Mouse (Mus musculus) E14TG2a.4 (cell line): ENCODE results near the gene Btd.

ENCODE experiments used
- H3K27me3 ChIP-seq: 2 replicates; pipeline ENCODE4 v1.6.1; 2014; ENCODE audit warnings: low read length, control low read depth; ENCODE audit not compliant: insufficient read depth
- H3K36me3 ChIP-seq: 2 replicates; pipeline ENCODE4 v1.6.1; 2014; ENCODE audit warnings: low read length, control low read depth; ENCODE audit not compliant: insufficient read depth
- H3K4me1 ChIP-seq: replicated peaks from 2 replicates; pipeline ENCODE4 v1.6.1; 2014; ENCODE audit warnings: low read depth, low read length, control low read depth
- H3K4me3 ChIP-seq: replicated peaks from 2 replicates; pipeline ENCODE4 v1.5.1; 2014; ENCODE audit warnings: mild to moderate bottlenecking, low read length
- H3K9me3 ChIP-seq: 2 replicates; pipeline ENCODE4 v1.6.1; 2014; ENCODE audit warnings: low read length, control low read depth
- CTCF ChIP-seq: conservative IDR thresholded peaks from 2 replicates; pipeline ENCODE4 v1.5.1; 2014; ENCODE audit warnings: low read length
- NANOG ChIP-seq: IDR thresholded peaks from 2 replicates; pipeline ENCODE4 v1.6.1; 2014; ENCODE audit warnings: borderline replicate concordance, low read length, mixed read lengths
- POU5F1 ChIP-seq: IDR thresholded peaks from 2 replicates; pipeline ENCODE4 v1.6.1; 2014; ENCODE audit warnings: low read length, borderline replicate concordance

Gene Btd

DNA sequence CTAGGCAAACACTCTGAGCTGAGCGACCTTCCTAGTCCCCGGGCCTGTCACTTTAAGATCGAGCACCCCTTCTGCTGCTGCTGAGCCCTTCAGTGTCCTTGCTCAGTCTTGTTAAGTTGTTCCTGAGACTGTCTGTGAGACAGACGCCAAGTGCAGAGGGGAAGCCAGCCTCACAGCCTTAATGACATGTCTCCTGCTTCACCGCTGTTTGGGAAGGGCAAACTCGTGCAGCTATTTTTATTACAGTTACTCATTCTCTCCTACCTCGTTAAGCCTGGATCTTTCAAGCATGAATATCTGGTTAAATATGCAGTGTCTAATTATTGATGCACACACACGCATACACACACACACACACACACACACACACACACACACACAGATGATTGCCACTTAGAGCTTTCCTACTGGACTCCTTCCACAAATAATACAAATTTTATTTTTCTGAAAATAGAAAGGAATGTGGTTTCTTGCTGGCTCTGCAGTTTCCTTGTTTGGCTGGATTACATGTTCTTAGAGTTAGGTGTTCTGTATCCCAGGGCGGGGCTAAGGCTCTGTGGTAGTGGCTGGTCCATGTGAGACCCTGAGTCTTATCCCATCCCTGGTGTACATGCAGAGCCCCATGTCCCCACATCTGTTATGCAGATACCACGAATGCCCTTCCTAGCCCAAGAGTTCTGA lies 18.8 kb downstream of the Btd start:
- Histone ChIP-seq H3K36me3 (no peaks in the 10 kb centered on the region), H3K4me1 (peaks cover 45% of the 10 kb centered on the region), H3K9me3 (no peaks in the 10 kb centered on the region), H3K4me3 (no peak overlapping the region), H3K27me3 (no peaks in the 10 kb centered on the region)
- no peak for TF ChIP-seq NANOG
- no peak for TF ChIP-seq CTCF
- no peak for TF ChIP-seq POU5F1

DNA sequence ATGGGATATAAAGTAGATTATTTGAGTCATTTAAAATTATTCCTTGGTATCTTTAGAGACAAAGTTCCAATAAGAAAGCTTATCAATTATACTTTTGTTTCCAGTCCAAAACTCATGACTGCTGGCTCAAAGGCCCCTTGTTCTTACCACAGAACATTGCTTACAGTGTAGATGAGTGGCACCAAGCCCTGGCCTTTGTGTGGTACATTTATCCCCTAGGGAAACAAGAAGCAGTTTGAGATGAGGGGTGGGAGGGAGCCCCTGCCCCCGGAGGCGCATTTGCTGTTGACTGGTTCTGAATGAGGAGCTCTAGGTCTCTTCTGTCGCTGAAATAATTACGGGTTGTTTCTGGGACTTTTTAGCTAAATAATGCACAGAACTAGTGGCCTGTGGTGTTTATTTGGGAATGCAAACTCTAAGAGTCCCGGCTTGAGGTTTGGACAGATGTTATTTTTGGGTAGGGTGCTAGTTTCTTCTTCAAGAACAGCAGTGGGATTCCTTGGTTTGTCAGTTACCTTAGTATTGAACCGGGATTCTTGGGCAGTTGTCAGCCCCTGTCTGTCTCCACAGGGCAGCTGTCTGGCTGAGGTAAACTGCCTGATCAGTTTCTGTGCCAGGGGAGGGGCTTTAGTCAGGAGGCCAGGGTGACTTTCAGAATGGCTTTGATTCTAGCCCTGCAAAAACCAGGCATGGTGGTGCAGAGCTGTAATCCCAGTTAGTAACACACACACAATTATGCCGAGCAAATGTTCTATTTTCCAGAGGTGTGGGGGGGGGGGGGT lies 19.7 kb downstream of the Btd start:
- H3K27me3 ChIP-seq: no peaks in the 10 kb centered on the region
- no peak overlapping the region for H3K4me3 ChIP-seq
- no peaks in the 10 kb centered on the region for H3K9me3 ChIP-seq
- peaks cover 53% of the 10 kb centered on the region for H3K4me1 ChIP-seq
- no peak for TF ChIP-seq POU5F1
- TF ChIP-seq CTCF: no peak
- no peak for TF ChIP-seq NANOG
- no peaks in the 10 kb centered on the region for H3K36me3 ChIP-seq

DNA sequence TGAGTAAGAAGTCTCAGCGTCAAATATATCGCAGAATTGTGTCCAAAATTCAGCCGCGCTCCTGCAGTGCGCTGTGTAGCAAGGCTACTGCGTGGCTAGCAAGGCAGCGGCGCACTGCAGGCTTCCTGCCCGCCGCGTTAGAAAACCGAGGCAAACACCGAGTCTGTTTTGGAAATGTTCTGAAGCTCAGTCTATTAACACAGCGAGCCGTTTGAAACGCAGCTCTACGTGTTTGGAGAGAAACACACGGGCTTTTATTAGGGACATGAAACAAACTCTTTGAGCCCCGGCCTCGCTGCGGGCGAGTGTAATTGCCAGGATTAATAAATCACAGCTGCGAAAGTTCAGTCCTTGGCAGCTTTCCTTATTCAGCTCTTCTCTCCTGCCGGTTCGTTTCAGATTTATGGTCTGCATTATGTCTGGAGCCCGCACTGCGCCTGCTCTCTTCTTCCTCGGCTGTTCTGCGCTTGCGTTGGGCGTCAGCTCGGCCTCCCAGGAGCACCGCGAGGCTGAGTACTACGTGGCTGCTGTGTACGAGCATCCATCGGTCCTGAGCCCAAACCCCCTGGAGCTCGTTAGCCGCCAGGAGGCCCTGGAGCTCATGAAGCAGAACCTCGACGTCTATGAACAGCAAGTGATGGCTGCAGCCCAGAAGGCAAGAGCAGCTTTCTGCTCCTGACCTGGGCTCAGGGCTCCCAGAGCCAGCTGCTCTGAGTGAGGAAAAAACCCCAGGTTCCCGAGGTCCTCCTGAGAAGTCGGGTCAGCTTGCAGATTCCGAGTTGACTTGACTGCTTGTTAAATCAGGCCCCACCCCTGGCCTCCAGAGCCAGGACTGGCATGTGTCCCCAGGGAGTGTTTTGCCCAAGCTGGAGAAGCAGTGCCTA lies 21.1 kb downstream of the Btd start:
- no peaks in the 10 kb centered on the region for H3K36me3 ChIP-seq
- no peak for TF ChIP-seq CTCF
- no peak for TF ChIP-seq POU5F1
- no peak for TF ChIP-seq NANOG
- peak overlapping the region; percentile 73 for H3K4me3 ChIP-seq
- H3K27me3 ChIP-seq: no peaks in the 10 kb centered on the region
- H3K9me3 ChIP-seq: no peaks in the 10 kb centered on the region
- peaks cover 53% of the 10 kb centered on the region for H3K4me1 ChIP-seq

DNA sequence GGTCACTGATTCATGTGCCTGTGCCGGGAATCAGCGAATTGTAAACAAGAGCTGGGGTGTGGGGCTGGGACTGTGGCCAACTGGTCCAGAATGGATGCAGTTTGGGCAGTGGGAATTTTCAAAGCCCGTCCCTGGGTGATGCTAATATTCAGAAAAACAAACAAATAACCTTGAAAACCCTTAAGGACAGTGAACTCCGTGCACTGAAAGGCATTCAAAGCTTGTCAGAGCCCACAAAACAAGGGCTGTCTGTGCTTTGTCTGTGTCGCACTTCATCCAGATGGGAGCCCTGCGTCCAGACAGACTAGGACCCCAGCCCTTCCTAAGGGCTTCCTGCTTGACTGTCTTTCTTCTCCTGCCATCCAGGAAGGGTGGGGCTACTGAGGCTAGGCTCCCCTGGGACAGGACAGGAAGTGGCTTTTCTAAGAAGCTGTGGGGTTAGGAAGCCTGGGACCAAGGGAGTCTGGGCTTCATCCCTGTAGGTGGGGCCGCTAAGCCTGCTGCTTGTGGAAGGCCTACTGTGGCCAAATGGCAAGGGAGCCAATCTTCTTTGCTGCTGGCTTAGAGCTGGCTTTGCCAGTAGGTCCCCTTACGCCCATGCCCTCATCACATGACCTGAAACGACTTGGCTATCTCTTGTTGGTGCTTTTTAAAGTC lies 21.9 kb downstream of the Btd start:
- peak overlapping the region; percentile 73 for H3K4me3 ChIP-seq
- H3K27me3 ChIP-seq: no peaks in the 10 kb centered on the region; the same call in 1 of the 2 replicates
- peaks cover 60% of the 10 kb centered on the region for H3K4me1 ChIP-seq
- no peaks in the 10 kb centered on the region for H3K9me3 ChIP-seq
- H3K36me3 ChIP-seq: 0 out of 2 replicates have a peak, but pooled peaks cover 2% of the 10 kb centered on the region
- TF ChIP-seq CTCF (no peak), NANOG (no peak), POU5F1 (no peak)

DNA sequence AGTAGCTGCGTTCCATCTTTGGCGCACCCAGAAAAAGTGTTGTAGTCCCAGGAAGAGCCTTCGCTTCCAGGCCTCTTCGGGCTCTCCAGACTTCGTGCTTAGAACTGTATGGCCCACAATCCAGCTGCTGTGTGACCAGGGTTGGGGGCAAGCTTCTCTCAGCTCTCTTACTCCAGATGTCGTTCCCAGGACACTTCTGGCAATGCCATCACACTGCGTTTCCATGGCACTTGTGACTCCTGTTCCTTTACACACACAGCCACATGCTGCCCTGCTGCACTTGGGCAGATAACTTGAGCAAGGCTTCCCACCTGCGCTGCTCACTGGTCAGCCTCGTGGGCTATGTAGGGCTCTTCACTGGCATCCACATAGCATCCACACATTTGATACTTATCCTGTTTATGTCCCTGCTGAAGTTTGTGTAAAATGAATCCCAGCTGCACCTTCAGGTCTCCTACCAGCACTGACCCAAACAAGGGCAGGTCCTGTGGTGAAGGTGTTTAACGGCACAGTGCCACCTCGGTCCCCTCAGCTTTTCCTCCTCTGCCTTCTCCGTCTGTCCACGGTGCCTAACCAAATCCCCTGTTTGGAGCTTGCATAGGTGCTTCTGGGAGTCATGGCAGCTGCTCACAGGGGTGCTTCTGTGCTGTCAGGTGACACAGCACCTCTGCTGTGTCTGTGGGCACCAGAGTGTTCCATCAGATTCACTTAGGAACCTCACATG lies 22.7 kb downstream of the Btd start:
- H3K4me1 ChIP-seq: peaks cover 69% of the 10 kb centered on the region
- peak overlapping the region; percentile 73 for H3K4me3 ChIP-seq
- H3K9me3 ChIP-seq: no peaks in the 10 kb centered on the region
- H3K27me3 ChIP-seq: no peaks in the 10 kb centered on the region; the same call in 1 of the 2 replicates
- H3K36me3 ChIP-seq: 0 out of 2 replicates have a peak, but pooled peaks cover 2% of the 10 kb centered on the region
- no peak for TF ChIP-seq POU5F1
- no peak for TF ChIP-seq CTCF
- TF ChIP-seq NANOG: no peak

DNA sequence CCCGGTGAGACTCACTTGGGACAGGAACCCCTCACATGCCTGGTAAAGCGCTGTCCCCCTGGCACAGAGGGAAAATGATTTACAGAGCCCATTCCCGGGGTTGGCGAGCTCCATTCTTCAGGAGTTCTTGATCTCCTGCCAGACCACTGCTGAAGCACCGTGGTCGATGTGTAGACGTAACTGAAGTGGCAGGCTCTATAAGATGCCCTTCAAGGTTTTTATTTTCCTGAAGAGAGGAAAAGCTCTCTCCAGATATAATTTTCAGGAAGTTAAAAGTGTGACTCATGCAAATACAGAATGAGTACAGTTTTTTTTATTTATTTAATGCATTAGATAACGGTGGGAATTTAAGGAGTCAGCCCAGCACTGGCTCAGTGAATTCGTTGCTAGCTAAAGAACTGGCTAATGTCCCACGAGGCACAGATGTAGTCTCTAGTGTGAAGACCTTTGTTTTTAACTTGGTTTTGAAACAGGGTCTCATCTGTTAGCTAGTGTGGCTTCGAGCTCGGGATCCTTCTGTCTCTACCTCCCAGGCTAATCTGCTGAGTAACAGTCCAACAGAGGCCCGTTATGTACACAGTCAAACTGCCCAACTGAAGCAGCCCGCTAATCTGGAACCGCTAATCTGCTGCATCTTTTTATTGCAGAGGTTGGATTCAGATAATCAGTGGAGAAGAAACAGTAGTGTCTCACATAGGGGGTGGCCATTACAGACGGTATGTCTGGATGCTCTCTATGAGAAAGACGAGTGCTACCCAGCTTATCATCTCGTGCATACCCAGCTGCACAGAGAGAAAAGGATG lies 23.5 kb downstream of the Btd start:
- Histone ChIP-seq H3K4me1 (peaks cover 77% of the 10 kb centered on the region), H3K36me3 (0 out of 2 replicates have a peak, but pooled peaks cover 2% of the 10 kb centered on the region), H3K4me3 (no peak overlapping the region), H3K9me3 (no peaks in the 10 kb centered on the region), H3K27me3 (no peaks in the 10 kb centered on the region; the same call in 1 of the 2 replicates)
- TF ChIP-seq CTCF (no peak), NANOG (no peak), POU5F1 (no peak)
